Mouse (Mus musculus) olfactory bulb, adult 2 months (tissue): ENCODE results near the gene Ski.

Experiments
- CTCF ChIP-seq: fragments of 200-500 bp; IDR thresholded peaks from 2 replicates; pipeline ENCODE4 v1.5.1; 2012; ENCODE audit warnings: low read depth, mild to moderate bottlenecking, low read length, moderate library complexity; ENCODE audit not compliant: insufficient read depth
- POLR2A ChIP-seq: fragments of 200-500 bp; IDR thresholded peaks from 2 replicates; pipeline ENCODE4 v1.6.1; 2012; ENCODE audit warnings: mild to moderate bottlenecking, low read depth, low read length, moderate library complexity; ENCODE audit not compliant: insufficient read depth

- TF ChIP-seq POLR2A, result no peak
- TF ChIP-seq CTCF, result no peak
Observed at GRCm38 (mm10) chr4:155135909-155136585, 86.3 kb downstream of the Ski start.
